Mouse (Mus musculus) cortical plate, adult 2 months (tissue): Measurements from ENCODE around the gene Stoml1.

Experiments
- CTCF ChIP-seq: fragments of 200-500 bp; IDR thresholded peaks from 2 replicates; pipeline ENCODE4 v1.5.1; 2011; ENCODE audit warnings: mild to moderate bottlenecking, control low read depth, low read length; ENCODE audit not compliant: insufficient read depth; ENCODE audit errors: extremely low read depth
- POLR2A ChIP-seq: fragments of 200-500 bp; IDR thresholded peaks from 2 replicates; pipeline ENCODE4 v1.6.1; 2011; ENCODE audit warnings: mild to moderate bottlenecking, low read length, control low read depth; ENCODE audit not compliant: insufficient read depth; ENCODE audit errors: extremely low read depth

GRCm38 (mm10) chr9:58250322-58250721, 2.6 kb upstream of the Stoml1 start:
- no peak for TF ChIP-seq CTCF
- no peak for TF ChIP-seq POLR2A
